Mouse (Mus musculus): Measurements from ENCODE around the gene Ank3.

The Ank3 gene

DNA sequence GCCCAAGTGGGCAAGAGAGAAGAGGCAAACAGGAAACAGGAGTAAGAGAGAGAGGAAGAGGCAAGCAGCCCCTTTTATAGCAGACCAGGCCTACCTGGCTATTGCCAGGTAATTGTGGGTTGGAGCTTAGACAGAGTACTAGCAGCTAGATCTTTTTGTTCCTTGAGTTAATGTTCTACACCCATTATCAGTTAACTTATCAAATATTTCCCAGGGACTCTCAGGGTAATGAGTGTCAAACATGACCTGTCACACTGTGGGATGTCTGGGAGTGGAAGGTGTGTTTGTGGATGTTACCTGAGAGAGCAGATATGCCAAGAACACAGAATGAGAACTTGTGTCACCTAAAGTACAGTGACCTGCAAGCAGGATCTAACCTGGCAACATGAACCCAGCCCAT lies 274.0 kb downstream of the Ank3 start:
- no peak for DNase-seq

GRCm38 (mm10) chr10:69678230-69678629 lies 279.7 kb downstream of the Ank3 start:
- DNase-seq = no peak

DNA sequence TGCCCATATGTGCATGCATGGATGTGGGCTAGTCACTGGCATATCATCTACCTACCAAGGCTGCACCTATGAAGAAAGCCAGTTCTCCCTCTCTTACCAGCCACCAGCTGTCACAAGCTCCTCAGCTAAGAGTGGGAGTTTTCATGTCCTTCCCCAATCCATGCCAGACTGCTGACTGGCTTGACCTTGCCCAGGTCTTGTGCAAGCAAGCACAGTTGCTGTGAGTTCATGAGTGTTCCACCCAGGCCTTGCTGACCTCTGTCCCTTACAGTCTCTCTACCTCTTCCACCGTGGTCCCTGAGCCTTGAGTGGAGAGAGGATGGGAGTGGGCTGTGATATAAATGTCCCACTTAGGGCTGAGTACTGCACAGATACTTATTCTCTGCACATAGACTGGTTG lies 287.8 kb downstream of the Ank3 start:
- DNase-seq = no peak

DNA sequence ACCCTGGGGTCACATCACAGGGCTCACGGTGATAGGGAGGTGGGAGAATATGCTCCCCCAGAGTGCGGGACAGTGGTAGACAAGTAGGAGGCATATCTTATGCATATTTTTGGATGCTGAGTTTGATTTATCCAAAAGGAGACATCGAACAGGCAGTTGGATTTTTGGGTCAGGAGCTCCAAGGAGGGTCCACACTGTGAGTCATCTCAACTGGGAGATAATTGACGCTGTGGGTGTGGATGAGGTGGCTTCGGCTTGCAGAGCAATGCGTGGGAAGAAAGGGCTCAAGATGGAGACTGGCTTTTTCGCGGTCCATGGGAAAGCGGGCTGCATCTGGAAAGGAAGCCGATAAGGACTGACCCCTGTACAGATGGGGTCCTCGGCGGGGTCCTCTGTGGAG lies 290.5 kb downstream of the Ank3 start:
- DNase-seq = no peak

- no peak for DNase-seq
Observed at GRCm38 (mm10) chr10:69690131-69690960, 291.8 kb downstream of the Ank3 start.

DNA sequence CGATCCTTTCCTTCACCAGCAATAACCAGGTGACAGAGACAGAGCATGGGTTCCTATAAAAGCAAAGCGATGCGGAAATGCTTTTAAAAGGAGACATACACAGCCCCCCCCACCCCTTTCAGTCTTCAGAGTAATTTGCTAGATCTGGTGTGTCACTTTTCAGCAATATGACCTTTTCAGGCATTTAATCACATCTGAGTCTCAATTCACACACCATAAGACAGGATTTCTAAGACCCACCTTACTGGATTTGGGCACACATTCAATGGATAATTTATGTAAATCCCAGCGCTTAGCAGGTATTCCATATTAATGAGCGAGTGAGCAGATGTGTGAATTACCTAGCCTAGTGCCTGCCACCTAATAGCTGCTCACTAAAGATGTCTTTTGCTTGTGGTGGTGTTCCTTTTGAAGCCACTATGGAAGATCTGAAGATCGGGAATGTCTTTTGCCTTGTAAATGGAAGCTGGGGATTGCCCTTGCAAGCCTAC lies 292.4 kb downstream of the Ank3 start:
- DNase-seq = no peak

GRCm38 (mm10) chr10:69696019-69696418 lies 297.4 kb downstream of the Ank3 start:
- peak; percentile 49 for DNase-seq

GRCm38 (mm10) chr10:69698699-69699098 lies 300.1 kb downstream of the Ank3 start:
- DNase-seq = no peak

DNA sequence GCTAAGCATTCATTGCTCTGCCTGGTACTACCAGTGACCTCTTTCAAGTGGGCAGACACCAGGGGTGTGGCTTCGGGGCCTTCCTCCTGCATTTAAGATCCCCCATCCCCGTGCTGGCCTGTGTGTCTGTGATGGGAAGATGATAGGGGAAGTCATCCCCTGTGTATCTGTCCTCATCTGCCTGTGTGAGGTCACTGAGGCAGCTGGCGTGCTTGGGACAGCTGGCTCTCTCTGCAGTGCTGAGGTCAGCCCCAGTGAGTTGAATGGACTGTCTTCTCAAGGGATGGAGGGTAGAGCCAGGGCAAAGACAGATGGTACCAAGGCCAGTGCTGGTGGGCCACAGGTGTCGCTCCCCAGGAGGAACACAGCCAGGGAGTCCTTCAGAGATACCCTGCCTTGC lies 302.7 kb downstream of the Ank3 start:
- DNase-seq = no peak

DNA sequence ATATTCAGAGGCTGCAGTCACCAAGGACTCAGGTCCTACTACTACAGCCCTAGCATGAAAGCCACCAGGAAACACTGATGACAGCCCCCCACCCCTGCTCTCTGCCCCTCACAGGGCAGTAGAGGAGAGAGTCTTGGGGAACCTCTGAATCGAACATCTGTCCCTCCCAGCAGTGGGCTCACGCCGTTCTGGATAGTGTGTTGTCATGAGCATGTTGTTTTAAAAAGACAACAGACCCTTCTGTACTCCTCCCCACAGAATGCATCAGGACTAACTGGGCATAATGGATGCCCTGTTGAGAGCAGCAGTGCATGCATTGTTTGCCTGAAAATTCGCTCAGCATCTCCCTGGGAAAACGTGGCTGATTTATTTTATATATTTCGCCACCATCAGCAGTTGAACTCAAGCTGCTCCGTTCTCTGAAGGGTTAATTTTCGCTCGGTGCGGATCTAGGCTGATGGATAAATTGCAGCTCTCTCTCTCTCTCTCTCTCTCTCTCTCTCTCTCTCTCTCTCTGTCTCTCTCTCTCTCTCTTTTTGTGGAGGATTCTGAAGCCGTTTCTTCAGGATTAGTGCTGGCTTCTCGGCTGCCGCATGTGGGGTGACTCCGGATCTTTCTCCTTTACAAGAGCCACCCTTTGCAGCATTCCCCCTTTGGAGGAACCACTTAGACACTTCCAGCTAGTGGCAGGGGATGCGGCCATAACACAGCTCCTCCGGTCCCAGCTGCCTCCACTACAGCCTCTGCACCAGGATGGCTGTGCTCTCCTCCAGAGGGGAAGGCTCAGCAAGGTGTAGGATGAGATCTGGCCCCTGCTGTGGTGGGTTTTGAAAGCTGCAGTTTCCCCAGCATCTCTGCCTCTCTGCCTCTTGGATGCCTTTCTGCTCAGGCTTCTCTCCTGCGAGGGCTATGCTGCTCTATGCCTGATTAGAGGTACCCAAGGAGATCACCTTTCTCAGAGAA lies 307.5 kb downstream of the Ank3 start:
- DNase-seq = no peak

DNA sequence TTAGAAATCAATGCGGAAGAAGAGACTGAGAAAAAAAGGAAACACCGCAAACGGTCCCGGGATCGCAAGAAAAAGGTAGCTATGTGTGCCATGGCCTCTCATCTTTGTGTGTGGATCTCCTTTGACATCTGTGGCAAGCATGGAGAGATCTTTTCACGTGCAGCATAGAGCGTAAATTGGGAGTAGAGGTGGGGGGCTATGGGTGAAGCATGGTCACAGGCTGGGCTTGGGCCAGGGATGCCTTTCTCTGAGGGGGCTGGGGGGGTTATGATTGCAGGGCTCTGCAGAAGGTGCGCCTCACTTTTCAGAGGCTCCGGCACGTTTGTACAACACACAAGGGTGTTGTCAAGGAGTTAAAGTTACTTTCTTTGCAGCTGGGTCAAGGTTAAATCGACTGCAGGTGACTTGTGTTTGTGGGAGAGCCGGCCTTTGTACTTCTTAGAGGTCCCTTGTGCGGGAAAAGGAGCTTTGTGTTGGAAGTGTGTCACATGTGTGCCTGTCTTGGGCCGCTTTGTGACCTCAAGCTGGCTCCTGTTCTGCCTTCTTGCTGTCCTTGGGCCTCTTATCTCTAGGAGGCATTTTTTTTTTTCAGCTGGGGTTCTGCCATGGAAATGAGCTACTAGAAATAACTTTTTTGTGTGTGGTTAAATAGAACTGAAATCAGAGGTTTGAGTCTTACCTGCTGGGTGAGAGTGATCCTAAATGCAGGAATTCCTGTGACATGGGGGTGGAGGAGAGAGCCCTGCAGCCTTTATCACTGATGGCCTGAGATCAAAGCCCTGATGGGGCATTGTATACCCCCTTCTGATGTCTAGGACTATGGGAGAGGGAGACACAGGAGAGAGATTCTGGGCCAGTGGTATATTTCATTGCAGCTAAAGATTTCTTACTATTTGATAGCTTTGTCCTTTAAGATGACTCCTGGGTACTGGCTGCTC lies 308.5 kb downstream of the Ank3 start:
- DNase-seq = no peak

- no peak for DNase-seq
Observed at GRCm38 (mm10) chr10:69707844-69708550, 309.4 kb downstream of the Ank3 start.

GRCm38 (mm10) chr10:69709631-69710030 lies 311.1 kb downstream of the Ank3 start:
- DNase-seq = no peak

DNA sequence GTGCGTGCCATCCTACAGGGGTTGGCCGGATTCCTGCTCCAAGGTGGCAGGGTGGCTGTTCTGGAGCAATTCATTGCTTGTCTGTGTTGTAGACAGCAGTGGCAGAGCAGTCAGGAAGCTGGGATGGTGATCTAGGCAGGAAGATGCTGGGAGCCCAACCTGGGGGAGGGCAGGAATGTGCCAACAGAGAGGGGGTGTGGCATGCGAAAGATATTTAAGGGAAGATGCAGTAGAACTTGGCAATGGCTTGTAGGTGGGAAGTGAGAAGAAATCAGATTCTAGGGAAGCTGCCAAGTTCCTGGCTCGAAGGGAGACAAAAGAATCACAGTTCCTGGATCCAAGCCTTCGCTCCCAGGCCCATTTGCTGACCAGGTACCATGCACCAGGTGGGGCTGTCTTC lies 312.2 kb downstream of the Ank3 start:
- DNase-seq = no peak

DNA sequence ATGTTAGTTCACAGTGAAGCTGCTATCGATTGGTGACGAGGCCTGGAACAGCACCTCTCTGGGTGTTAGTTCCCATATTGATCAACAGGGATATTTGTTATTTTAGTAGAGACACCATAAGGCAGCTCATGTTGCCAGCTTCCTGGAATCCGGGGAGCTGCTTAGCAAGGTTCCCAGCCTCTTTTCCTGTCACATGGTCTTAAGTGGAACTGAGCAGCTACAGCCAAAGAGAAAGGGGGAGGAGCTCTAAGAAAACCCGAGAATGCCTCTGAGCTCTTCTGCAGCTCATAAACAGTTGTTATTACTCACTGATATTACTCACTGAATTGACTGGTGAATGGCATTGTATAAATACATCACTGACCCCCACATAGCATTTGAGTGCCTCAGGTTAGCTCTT lies 318.3 kb downstream of the Ank3 start:
- no peak for DNase-seq

DNA sequence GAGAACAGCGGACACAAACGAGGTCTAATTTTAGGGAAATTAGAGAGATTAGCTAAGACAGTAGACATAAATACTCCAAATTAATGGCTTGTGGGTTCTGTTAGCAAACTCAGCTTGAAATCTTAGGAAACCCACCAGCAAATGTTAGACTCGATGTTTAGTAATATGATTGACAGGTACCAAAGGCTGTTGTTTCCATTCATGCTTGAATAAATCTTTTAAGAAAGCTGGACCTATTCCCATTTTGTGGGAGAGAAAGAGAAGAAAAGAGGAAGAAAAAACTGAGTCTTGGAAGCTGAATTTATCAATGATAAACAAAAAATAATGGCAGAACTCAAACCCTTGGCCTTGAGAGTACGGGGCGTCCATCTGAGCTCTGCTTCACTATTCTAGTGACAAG lies 320.8 kb downstream of the Ank3 start:
- DNase-seq = no peak

DNA sequence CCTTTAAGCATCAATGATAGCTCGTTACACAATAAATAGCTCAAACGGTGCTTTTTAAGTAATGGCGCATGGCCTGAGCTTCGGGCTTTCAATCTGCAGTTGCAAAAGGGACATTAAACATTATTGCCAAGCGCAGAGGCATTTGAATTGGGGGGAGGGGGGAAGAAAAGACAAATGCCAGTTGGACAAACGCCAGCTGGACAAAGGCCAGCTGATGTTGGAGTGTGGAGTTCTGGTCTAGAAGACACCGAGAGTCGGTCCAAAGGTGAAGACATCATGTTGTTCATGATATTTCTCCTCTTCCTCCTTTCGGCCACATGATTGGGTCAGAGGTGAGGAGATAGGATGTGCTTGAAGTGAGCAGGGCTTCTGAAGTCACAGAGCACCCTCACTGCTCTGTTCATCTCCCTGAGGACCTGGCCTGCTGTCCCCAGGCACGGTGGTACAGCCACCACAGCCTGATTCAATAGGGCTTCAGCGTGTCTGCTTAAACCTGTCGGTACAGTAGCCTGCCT lies 321.4 kb downstream of the Ank3 start:
- peak; percentile 55 for DNase-seq

- peak; percentile 38 for DNase-seq
Observed at GRCm38 (mm10) chr10:69720452-69720851, 321.9 kb downstream of the Ank3 start.

GRCm38 (mm10) chr10:69720899-69721490 lies 322.4 kb downstream of the Ank3 start:
- DNase-seq = no peak

- no peak for DNase-seq
Observed at GRCm38 (mm10) chr10:69724159-69724558, 325.6 kb downstream of the Ank3 start.

DNA sequence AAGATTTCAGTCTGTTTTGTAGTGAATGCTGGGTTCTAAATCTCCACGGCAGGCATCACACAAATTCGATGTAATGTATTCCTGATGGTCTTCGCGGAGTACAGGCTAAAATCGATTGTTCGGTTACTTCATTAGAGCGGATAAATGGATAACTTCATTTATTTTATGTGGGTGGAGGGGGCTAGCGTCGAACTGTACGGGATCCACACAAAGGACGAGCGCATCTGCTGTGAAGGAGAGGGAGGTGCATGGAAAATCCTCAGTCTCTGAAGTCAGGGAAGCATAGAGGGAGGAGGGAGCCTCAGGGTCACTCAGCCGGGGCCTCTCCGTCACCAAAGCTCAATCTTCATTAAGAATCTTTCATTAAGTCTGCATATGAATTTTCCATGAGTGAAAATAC lies 326.5 kb downstream of the Ank3 start:
- DNase-seq = no peak
